Mouse (Mus musculus) E14TG2a.4 (cell line): ENCODE results near the gene Syp.

ENCODE experiments used
- CTCF ChIP-seq: conservative IDR thresholded peaks from 2 replicates; pipeline ENCODE4 v1.5.1; 2014; ENCODE audit warnings: low read length
- POU5F1 ChIP-seq: IDR thresholded peaks from 2 replicates; pipeline ENCODE4 v1.6.1; 2014; ENCODE audit warnings: low read length, borderline replicate concordance

GRCm38 (mm10) chrX:7604879-7605574, 33.2 kb upstream of the Syp start, which contains the start of gene Ccdc22:
- TF ChIP-seq CTCF (no peak), POU5F1 (no peak)
